Mouse (Mus musculus) A20 (cell line): ENCODE results near the gene Gm10057.
"Not testable (repeated sequence)": the region's sequence is repeated elsewhere in the genome, so short reads cannot be mapped to it uniquely, and the experiment has no call there.

Source experiments
- DNase-seq: peaks from one replicate; pipeline ENCODE4 v3.0.0-alpha.2; 2011; ENCODE audit warnings: low read depth, low spot score

Gene Gm10057

DNA sequence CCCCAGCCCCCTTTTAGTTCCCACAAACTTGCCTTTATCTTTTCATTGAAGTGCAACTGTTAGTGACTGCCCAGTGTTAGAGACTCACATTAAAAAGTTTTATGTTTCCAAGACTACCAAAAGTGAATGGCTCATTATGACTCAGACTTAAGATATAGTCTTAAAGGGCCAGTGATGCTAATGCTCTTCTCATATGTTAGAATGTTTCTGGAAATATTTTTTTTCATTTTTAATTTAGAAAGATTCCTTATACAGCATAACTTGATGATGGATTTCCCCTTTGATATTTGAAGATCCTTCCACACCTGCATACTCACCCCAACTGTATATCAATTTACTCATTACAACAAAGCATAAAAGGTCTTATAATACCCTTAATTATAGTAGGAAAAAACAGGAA is at the start of gene Gm10057:
TSS of gene Gm10057 (minus strand) at position 101 of the 400 bp plus-strand sequence.
- DNase-seq: not testable (repeated sequence)

DNA sequence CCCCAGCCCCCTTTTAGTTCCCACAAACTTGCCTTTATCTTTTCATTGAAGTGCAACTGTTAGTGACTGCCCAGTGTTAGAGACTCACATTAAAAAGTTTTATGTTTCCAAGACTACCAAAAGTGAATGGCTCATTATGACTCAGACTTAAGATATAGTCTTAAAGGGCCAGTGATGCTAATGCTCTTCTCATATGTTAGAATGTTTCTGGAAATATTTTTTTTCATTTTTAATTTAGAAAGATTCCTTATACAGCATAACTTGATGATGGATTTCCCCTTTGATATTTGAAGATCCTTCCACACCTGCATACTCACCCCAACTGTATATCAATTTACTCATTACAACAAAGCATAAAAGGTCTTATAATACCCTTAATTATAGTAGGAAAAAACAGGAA is 21.1 kb downstream of the Gm10057 start, which contains the start of gene 4921511M17Rik:
TSS of gene 4921511M17Rik (minus strand) at position 101 of the 400 bp plus-strand sequence.
- not testable (repeated sequence) for DNase-seq

GRCm38 (mm10) chrX:154012540-154012939 is 42.3 kb downstream of the Gm10057 start, which contains the start of gene Samt1:
Gene Samt1 (minus strand): TSS chrX:154012640.
- not testable (repeated sequence) for DNase-seq
